Mouse (Mus musculus): Measurements from ENCODE around the gene Prkd3.

Gene Prkd3

DNA sequence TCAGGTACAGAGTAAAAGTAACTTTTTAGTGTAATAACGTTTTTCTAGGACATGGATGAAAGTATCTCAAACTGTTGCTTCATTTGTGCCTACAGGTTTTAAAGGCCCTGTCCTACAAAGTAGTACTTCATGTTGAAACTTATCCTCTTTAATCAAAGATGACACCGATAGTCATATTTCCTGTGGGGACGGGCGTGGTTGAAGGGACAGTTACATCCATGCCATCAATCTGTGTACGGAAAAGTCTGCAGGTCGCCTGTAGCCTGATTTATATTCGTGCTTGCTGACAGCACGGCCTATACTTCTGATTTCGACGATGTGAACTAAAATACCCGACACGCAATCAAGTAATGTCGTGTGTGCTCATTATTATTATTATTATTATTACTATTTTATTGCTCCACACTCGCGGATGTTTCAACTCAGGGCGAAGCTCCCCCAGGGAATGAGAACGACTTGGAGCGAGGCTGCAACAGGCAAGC is 849 bp downstream of the Prkd3 start:
- Histone ChIP-seq H3K27me3 (ENCODE audit: insufficient read depth, low read length) (peaks cover 19% of the 10 kb centered on the region), H3K4me3 (replicated peaks; ENCODE audit: low read length) (peak overlapping the region; percentile 88), H3K36me3 (ENCODE audit: insufficient read depth, low read length) (no peaks in the 10 kb centered on the region), H3K9me3 (ENCODE audit: low read length) (no peaks in the 10 kb centered on the region), H3K4me1 (replicated peaks; ENCODE audit: low read depth, low read length) (peaks cover 16% of the 10 kb centered on the region; the same call in 1 of the 2 replicates)
- TF ChIP-seq CTCF (conservative IDR thresholded peaks at IDR 0.05; ENCODE audit: low read length) (no peak), POU5F1 (IDR thresholded peaks at IDR 0.05; ENCODE audit: borderline replicate concordance, low read length) (no peak), NANOG (IDR thresholded peaks at IDR 0.05; ENCODE audit: borderline replicate concordance, low read length) (no peak)

DNA sequence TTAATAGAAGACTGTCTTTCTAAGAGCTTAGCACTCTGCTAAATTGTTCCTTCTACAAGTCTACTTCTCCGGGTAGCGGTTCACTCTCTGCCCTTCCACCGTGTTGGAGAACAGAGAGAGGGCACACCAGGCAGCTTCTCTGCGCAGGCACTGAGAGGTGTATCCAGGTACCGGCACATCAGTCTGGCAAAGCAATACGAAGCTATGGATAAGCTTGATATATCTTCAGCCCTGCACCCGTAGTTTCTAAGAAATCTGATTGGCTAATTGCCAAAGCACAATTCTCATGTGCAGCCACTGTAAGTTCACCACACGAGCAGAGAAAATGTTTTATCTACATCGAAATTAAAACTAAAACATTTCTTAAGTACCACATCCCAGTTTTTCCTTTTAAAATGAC is 2.2 kb downstream of the Prkd3 start:
- Histone ChIP-seq H3K27me3 (ENCODE audit: insufficient read depth, low read length) (peaks cover 19% of the 10 kb centered on the region), H3K36me3 (ENCODE audit: insufficient read depth, low read length) (no peaks in the 10 kb centered on the region), H3K9me3 (ENCODE audit: low read length) (no peaks in the 10 kb centered on the region), H3K4me1 (replicated peaks; ENCODE audit: low read depth, low read length) (peaks cover 16% of the 10 kb centered on the region; the same call in 1 of the 2 replicates), H3K4me3 (replicated peaks; ENCODE audit: low read length) (no peak overlapping the region)
- TF ChIP-seq NANOG (IDR thresholded peaks at IDR 0.05; ENCODE audit: borderline replicate concordance, low read length) = no peak
- TF ChIP-seq CTCF (conservative IDR thresholded peaks at IDR 0.05; ENCODE audit: low read length) = no peak
- no peak for TF ChIP-seq POU5F1 (IDR thresholded peaks at IDR 0.05; ENCODE audit: borderline replicate concordance, low read length)

DNA sequence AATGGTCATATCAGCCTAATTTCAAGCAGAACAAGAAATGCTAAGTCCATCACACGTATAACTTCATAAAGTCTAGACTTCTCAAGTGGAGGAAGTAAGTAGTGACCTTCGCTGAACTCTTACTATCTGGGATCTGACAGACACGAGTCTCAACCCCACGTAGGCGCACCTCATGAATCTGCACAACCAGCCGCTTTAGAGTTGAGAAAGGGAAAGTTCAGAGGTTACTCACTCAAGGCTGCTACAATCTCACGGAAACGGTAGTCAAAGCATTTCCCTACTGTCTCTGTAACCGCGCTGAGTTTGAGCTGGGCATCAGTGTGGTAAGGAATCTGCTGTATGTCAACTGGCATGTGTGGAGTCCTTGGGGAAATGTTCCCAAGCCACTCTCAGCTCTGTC is 4.8 kb downstream of the Prkd3 start:
- peaks cover 10% of the 10 kb centered on the region; the same call in 1 of the 2 replicates for H3K4me1 ChIP-seq (replicated peaks; ENCODE audit: low read depth, low read length)
- no peaks in the 10 kb centered on the region for H3K9me3 ChIP-seq (ENCODE audit: low read length)
- no peak for TF ChIP-seq NANOG (IDR thresholded peaks at IDR 0.05; ENCODE audit: borderline replicate concordance, low read length)
- TF ChIP-seq POU5F1 (IDR thresholded peaks at IDR 0.05; ENCODE audit: borderline replicate concordance, low read length) = no peak
- TF ChIP-seq CTCF (conservative IDR thresholded peaks at IDR 0.05; ENCODE audit: low read length) = no peak
- no peak overlapping the region for H3K4me3 ChIP-seq (replicated peaks; ENCODE audit: low read length)
- peaks cover 5% of the 10 kb centered on the region for H3K27me3 ChIP-seq (ENCODE audit: insufficient read depth, low read length)
- peaks cover 15% of the 10 kb centered on the region for H3K36me3 ChIP-seq (ENCODE audit: insufficient read depth, low read length)

DNA sequence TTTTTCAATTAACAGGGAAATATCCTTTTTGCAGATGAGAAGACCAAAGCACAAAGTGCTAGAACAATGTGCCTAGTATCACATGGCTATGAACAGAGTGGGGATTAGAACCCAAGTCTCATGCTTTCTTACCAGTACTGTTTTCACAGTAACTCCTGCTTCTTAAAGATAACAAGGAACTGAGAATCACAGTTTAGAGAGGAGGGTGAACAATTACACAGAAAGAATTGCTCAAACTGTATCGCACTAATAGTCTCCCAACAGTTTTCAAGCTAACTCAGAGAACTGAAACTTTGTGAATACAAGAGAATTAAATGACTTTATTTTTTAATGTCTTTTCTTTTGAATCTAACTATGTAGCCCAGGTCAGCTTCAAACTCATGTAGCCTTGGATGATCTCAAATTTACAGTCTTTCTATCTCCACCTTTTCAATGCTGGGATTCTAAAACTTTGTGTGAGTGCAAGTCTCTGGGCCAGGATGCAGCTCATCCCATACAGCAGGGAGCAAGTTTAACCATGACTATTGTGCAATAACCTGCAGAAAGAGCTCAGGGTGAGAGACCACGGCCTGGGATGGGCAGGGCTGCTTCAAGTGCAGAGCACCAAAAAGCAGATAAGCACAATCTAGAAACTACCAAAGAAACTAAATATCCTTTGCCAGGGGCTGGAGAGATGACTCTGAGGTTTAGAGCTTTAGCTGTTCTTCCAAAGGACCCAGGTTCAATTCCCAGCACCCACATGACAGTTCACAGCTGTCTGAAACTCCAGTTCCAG is 5.5 kb downstream of the Prkd3 start:
- Histone ChIP-seq H3K9me3 (ENCODE audit: low read length) (no peaks in the 10 kb centered on the region), H3K36me3 (ENCODE audit: insufficient read depth, low read length) (peaks cover 15% of the 10 kb centered on the region), H3K27me3 (ENCODE audit: insufficient read depth, low read length) (0 out of 2 replicates have a peak, but pooled peaks cover 5% of the 10 kb centered on the region), H3K4me1 (replicated peaks; ENCODE audit: low read depth, low read length) (peaks cover 10% of the 10 kb centered on the region; the same call in 1 of the 2 replicates), H3K4me3 (replicated peaks; ENCODE audit: low read length) (no peak overlapping the region)
- TF ChIP-seq CTCF (conservative IDR thresholded peaks at IDR 0.05; ENCODE audit: low read length) (no peak), POU5F1 (IDR thresholded peaks at IDR 0.05; ENCODE audit: borderline replicate concordance, low read length) (no peak), NANOG (IDR thresholded peaks at IDR 0.05; ENCODE audit: borderline replicate concordance, low read length) (no peak)

DNA sequence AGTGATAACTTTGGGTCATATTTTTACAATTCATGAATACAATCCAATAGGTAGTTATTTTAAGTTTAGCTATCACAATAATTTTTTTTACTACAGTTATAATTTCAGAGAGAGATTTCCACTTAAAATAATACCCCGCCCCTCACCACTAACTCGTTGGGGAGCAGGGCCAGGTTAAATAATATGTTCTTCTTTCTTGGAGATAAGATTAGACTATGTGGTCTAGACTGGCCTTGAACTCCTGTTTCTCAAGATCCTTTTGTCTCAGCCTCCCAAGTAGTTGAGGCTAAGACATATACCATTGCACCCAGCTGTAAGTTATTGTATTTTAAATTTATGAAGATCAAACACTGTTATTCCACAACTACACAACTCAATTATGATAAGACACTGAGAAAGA is 7.0 kb downstream of the Prkd3 start:
- Histone ChIP-seq H3K27me3 (ENCODE audit: insufficient read depth, low read length) (0 out of 2 replicates have a peak, but pooled peaks cover 2% of the 10 kb centered on the region), H3K4me1 (replicated peaks; ENCODE audit: low read depth, low read length) (0 out of 2 replicates have a peak, but pooled peaks cover 8% of the 10 kb centered on the region), H3K4me3 (replicated peaks; ENCODE audit: low read length) (no peak overlapping the region), H3K36me3 (ENCODE audit: insufficient read depth, low read length) (peaks cover 15% of the 10 kb centered on the region), H3K9me3 (ENCODE audit: low read length) (no peaks in the 10 kb centered on the region)
- TF ChIP-seq CTCF (conservative IDR thresholded peaks at IDR 0.05; ENCODE audit: low read length) (no peak), NANOG (IDR thresholded peaks at IDR 0.05; ENCODE audit: borderline replicate concordance, low read length) (no peak), POU5F1 (IDR thresholded peaks at IDR 0.05; ENCODE audit: borderline replicate concordance, low read length) (no peak)

DNA sequence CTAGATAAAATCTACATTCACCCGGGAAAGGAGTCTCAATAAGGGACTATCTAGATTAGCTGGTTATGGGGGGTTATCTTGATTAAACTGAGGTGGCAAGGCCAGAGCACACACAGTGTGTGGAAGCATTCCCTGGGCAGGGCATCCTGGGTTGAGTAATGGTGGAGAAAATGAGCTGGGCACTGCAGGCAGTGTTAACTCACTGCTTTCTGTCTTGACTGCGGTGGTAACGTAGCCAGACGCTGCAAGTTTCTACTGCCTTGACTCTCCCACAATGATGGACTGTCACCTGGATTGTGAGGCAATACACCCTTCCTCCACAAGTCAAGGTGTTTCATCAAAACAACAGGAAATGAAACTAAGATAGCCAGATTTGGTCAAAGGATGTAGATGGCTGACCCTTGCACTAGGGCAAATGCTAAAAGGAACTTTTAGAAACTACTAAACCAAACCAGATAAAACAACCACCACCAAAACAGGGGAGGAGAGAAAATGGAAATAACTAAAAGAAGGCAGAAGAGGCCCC is 20.8 kb downstream of the Prkd3 start:
- H3K27me3 ChIP-seq (ENCODE audit: insufficient read depth, low read length) = no peaks in the 10 kb centered on the region
- H3K9me3 ChIP-seq (ENCODE audit: low read length) = no peaks in the 10 kb centered on the region
- TF ChIP-seq CTCF (conservative IDR thresholded peaks at IDR 0.05; ENCODE audit: low read length) (no peak), NANOG (IDR thresholded peaks at IDR 0.05; ENCODE audit: borderline replicate concordance, low read length) (no peak), POU5F1 (IDR thresholded peaks at IDR 0.05; ENCODE audit: borderline replicate concordance, low read length) (no peak)
- H3K4me3 ChIP-seq (replicated peaks; ENCODE audit: low read length) = no peak overlapping the region
- peaks cover 11% of the 10 kb centered on the region for H3K4me1 ChIP-seq (replicated peaks; ENCODE audit: low read depth, low read length)
- no peaks in the 10 kb centered on the region for H3K36me3 ChIP-seq (ENCODE audit: insufficient read depth, low read length)

DNA sequence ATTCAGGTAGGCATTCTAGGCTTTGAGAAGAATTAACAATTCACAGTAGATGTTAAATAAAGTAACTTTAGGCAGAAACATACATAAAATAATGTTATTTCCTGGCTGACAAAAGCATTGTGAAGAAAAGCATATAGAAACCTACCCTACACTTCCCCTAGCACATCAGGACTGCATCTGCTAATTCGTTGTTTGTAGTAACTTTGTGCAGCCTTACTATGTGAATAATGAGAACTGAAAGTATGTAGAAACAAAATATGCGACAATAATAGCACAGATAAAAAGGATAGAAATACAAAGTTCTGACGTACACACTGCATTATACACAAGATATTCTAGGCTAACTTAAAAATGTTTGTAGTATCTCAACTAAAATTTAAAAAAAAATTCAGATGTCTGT is 21.4 kb downstream of the Prkd3 start:
- Histone ChIP-seq H3K4me3 (replicated peaks; ENCODE audit: low read length) (no peak overlapping the region), H3K9me3 (ENCODE audit: low read length) (no peaks in the 10 kb centered on the region), H3K36me3 (ENCODE audit: insufficient read depth, low read length) (no peaks in the 10 kb centered on the region), H3K4me1 (replicated peaks; ENCODE audit: low read depth, low read length) (peaks cover 11% of the 10 kb centered on the region), H3K27me3 (ENCODE audit: insufficient read depth, low read length) (no peaks in the 10 kb centered on the region)
- TF ChIP-seq POU5F1 (IDR thresholded peaks at IDR 0.05; ENCODE audit: borderline replicate concordance, low read length) (no peak), CTCF (conservative IDR thresholded peaks at IDR 0.05; ENCODE audit: low read length) (no peak), NANOG (IDR thresholded peaks at IDR 0.05; ENCODE audit: borderline replicate concordance, low read length) (no peak)

DNA sequence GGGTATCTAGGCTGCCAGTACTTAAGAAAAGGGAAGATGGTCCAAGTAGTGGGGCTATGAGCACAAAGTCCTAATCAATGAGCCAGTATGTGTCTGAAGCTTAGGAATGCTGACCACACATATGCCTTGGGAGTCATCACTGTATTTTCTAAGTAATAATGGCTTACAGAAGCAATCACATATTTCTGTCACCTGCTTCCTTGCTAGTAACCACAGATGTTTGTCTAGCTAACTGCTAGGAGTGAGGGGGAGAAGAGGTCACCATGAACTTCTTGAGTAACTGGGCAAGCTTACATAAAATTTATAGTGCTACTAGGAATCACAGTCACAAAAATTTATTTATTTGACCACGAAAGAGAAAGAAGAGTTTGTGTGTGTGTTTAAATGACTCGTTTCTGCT is 22.5 kb downstream of the Prkd3 start:
- Histone ChIP-seq H3K4me3 (replicated peaks; ENCODE audit: low read length) (no peak overlapping the region), H3K9me3 (ENCODE audit: low read length) (no peaks in the 10 kb centered on the region), H3K27me3 (ENCODE audit: insufficient read depth, low read length) (no peaks in the 10 kb centered on the region), H3K36me3 (ENCODE audit: insufficient read depth, low read length) (no peaks in the 10 kb centered on the region), H3K4me1 (replicated peaks; ENCODE audit: low read depth, low read length) (peaks cover 9% of the 10 kb centered on the region)
- TF ChIP-seq POU5F1 (IDR thresholded peaks at IDR 0.05; ENCODE audit: borderline replicate concordance, low read length) (no peak), CTCF (conservative IDR thresholded peaks at IDR 0.05; ENCODE audit: low read length) (no peak), NANOG (IDR thresholded peaks at IDR 0.05; ENCODE audit: borderline replicate concordance, low read length) (no peak)

Measured in E14TG2a.4 (cell line).